Mouse (Mus musculus) G1E (cell line): ENCODE data around the gene Adam15. TPM values are rescaled to one million over a fixed set of nuclear protein-coding genes. Genes with fewer than 3 reads are reported as not detected.

Experiments
- ATAC-seq: 2 replicates; pipeline ENCODE4 v1.8.0; 2016; ENCODE audit warnings: mild to moderate bottlenecking; ENCODE audit not compliant: insufficient number of reproducible peaks, poor library complexity, low FRiP score, severe bottlenecking; ENCODE audit errors: extremely low read depth
- DNase-seq: peaks from one replicate; pipeline ENCODE4 v3.0.0; 2012; ENCODE audit warnings: low spot score
- H3K27me3 ChIP-seq: 2 replicates; pipeline ENCODE4 v1.6.1; 2012; ENCODE audit warnings: mild to moderate bottlenecking, low read length, inconsistent platforms; ENCODE audit not compliant: insufficient read depth
- H3K36me3 ChIP-seq: replicated peaks from 2 replicates; pipeline ENCODE3; 2012; ENCODE audit warnings: mild to moderate bottlenecking, inconsistent platforms
- H3K4me1 ChIP-seq: 2 replicates; pipeline ENCODE4 v1.6.1; 2012; ENCODE audit warnings: low read depth, low read length, inconsistent platforms, mixed read lengths; ENCODE audit not compliant: insufficient read depth
- H3K4me3 ChIP-seq: 2 replicates; pipeline ENCODE4 v1.5.1; 2012; ENCODE audit warnings: low read depth, mild to moderate bottlenecking, inconsistent platforms, low read length, moderate library complexity, mixed read lengths
- H3K9me3 ChIP-seq: replicated peaks from 2 replicates; pipeline ENCODE4 v1.6.1; 2012; ENCODE audit warnings: inconsistent platforms
- CTCF ChIP-seq: IDR thresholded peaks from 2 replicates; pipeline ENCODE4 v1.5.1; 2012; ENCODE audit warnings: low read depth, low read length, inconsistent platforms, mixed read lengths
- GATA1 ChIP-seq: IDR thresholded peaks from 2 replicates; pipeline ENCODE4 v1.6.1; 2012; ENCODE audit warnings: borderline replicate concordance, low read length, inconsistent platforms, mixed read lengths
- GATA2 ChIP-seq: IDR thresholded peaks from 2 replicates; pipeline ENCODE4 v1.6.1; 2012; ENCODE audit warnings: low read depth, low read length, inconsistent platforms, borderline replicate concordance
- POLR2AphosphoS5 ChIP-seq: IDR thresholded peaks from 2 replicates; pipeline ENCODE4 v1.6.1; 2012; ENCODE audit warnings: low read depth, low read length, inconsistent platforms; ENCODE audit not compliant: insufficient replicate concordance
- TAL1 ChIP-seq: conservative IDR thresholded peaks from 2 replicates; pipeline ENCODE4 v1.6.1; 2012; ENCODE audit warnings: low read depth, low read length, inconsistent platforms, mixed read lengths
- polyA plus RNA-seq: library from polyadenylated mRNA; stranded (reverse); fragments of >175 nt; gene quantifications from 2 replicates; pipeline ENCODE4 v1.2.3, GENCODE M21; 2012
- total RNA-seq, 2 experiments: library from RNA; stranded (forward) in 1 of 2; stranded (reverse) in 1 of 2; fragments of 200-1000 nt in 1 of 2; fragments of >200 nt in 1 of 2; fragmentation: Nextera tagmentation in 1 of 2; gene quantifications; 2 replicates each; pipeline ENCODE4 v1.2.3; 2014 to 2017

The Adam15 gene
- total and polyA plus RNA-seq, 3 experiments, result 0.05 to 1.4 TPM; not detected in 1

DNA sequence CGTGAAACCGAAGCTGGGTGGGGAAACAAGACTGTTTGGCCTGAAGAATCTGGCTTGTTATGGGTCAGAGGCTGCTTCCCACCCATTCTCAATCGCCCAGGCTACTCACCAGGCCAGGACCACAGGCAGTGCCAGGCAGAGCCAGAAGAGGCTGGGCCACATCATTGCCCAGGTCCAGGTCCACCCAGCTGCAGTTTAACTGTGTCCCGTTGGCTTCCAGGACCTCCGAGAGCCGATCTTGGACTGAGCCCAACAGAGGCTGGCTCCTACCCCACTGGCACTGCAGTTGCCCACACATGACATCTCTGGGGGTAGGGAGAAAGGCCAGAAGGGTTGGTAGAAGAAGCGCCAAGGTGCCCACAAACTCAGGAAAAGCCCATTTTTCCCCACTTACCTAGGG lies 6.5 kb downstream of the Adam15 start:
- Histone ChIP-seq H3K4me3 (no peak overlapping the region), H3K27me3 (peaks cover 75% of the 10 kb centered on the region), H3K9me3 (no peaks in the 10 kb centered on the region), H3K36me3 (no peaks in the 10 kb centered on the region), H3K4me1 (peaks cover 8% of the 10 kb centered on the region)
- TF ChIP-seq CTCF, result no peak
- no peak for TF ChIP-seq TAL1
- TF ChIP-seq POLR2AphosphoS5, result no peak
- no peak for TF ChIP-seq GATA2
- no peak for TF ChIP-seq GATA1
- no peak for ATAC-seq
- DNase-seq, result no peak

- H3K4me3 ChIP-seq, result no peak overlapping the region
- no peaks in the 10 kb centered on the region for H3K9me3 ChIP-seq
- no peak for TF ChIP-seq GATA2
- no peak for TF ChIP-seq POLR2AphosphoS5
- TF ChIP-seq TAL1, result no peak
- TF ChIP-seq GATA1, result no peak
- TF ChIP-seq CTCF, result no peak
- ATAC-seq, result no peak
- peaks cover 15% of the 10 kb centered on the region for H3K4me1 ChIP-seq
- DNase-seq, result no peak
- H3K36me3 ChIP-seq, result no peaks in the 10 kb centered on the region
- H3K27me3 ChIP-seq, result peaks cover 79% of the 10 kb centered on the region
These were observed 8.0 kb downstream of the Adam15 start for GRCm38 (mm10) chr3:89341794-89342193.

DNA sequence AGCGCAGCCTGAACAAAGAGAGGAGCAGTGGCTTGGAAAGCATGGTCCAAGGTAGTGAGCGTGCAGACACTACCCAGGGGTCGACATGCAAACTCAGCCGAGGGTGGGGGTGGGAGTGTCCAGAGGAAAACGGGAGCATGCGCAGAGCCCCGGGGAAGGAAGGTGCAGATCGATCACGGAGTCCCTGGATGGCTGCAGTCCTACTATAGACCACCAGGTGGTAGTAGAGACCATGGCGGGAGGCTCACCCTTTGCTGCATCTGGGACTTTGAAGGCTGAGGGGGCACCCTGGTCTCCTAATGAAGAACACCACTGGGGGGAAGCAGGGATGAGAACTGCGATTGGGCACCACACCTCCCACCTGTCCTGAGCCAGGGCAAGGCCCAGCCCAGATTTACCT lies 9.3 kb downstream of the Adam15 start:
- DNase-seq (peak; percentile 73), ATAC-seq (peak; percentile 49; the same call in 1 of the 2 replicates)
- H3K4me3 ChIP-seq, result no peak overlapping the region
- peaks cover 15% of the 10 kb centered on the region for H3K4me1 ChIP-seq
- H3K27me3 ChIP-seq, result peaks cover 83% of the 10 kb centered on the region
- H3K36me3 ChIP-seq, result no peaks in the 10 kb centered on the region
- no peaks in the 10 kb centered on the region for H3K9me3 ChIP-seq
- TF ChIP-seq GATA1, result no peak
- TF ChIP-seq CTCF, result peak; percentile 91

DNA sequence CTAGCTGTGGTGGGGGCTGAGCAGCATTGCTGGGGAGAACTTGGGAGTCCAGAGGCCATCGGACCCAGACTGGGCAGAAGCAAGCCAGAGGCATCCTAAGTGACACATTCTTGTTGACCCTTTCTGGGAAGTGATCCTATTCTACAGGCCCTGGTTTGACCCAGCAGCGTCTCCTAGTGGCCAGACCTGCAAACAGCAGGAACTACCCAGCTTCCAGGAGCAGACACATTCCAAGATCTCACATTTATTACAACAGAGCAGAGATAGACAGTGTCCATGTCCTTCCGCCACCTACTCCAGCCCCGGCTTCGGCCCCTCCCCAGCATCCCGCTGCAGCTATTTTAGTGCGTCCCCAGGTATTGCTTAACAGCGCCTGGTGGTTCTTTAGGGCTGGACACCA lies 10.4 kb downstream of the Adam15 start:
- H3K27me3 ChIP-seq, result peaks cover 84% of the 10 kb centered on the region
- no peaks in the 10 kb centered on the region for H3K36me3 ChIP-seq
- peaks cover 15% of the 10 kb centered on the region for H3K4me1 ChIP-seq
- DNase-seq (peak; percentile 47), ATAC-seq (no peak)
- no peak overlapping the region for H3K4me3 ChIP-seq
- TF ChIP-seq CTCF (peak; percentile 95), TAL1 (no peak)
- H3K9me3 ChIP-seq, result no peaks in the 10 kb centered on the region

- H3K9me3 ChIP-seq, result no peaks in the 10 kb centered on the region
- ATAC-seq, result no peak
- TF ChIP-seq POLR2AphosphoS5, result no peak
- TF ChIP-seq GATA1, result no peak
- no peak for TF ChIP-seq TAL1
- no peak for TF ChIP-seq CTCF
- TF ChIP-seq GATA2, result no peak
- H3K4me3 ChIP-seq, result peak within 1 kb of the TSS; percentile 56; the same call in 1 of the 2 replicates
- DNase-seq, result no peak
- peaks cover 77% of the 10 kb centered on the region for H3K27me3 ChIP-seq
- no peaks in the 10 kb centered on the region for H3K36me3 ChIP-seq
- peaks cover 15% of the 10 kb centered on the region for H3K4me1 ChIP-seq
These were observed 11.8 kb downstream of the Adam15 start, which contains the start of gene Efna4 for GRCm38 (mm10) chr3:89337721-89338578. Gene Efna4, minus strand, starts transcription at chr3:89338028.

- TF ChIP-seq POLR2AphosphoS5, result no peak
- no peak for TF ChIP-seq TAL1
- no peak for TF ChIP-seq GATA2
- TF ChIP-seq CTCF, result no peak
- no peak for TF ChIP-seq GATA1
- Histone ChIP-seq H3K4me1 (peaks cover 15% of the 10 kb centered on the region), H3K27me3 (peaks cover 77% of the 10 kb centered on the region), H3K4me3 (peak overlapping the region; percentile 56; the same call in 1 of the 2 replicates), H3K36me3 (no peaks in the 10 kb centered on the region), H3K9me3 (no peaks in the 10 kb centered on the region)
- DNase-seq (no peak), ATAC-seq (no peak)
These were observed 12.6 kb downstream of the Adam15 start for GRCm38 (mm10) chr3:89337062-89337720.
